Mouse (Mus musculus): ENCODE results near the gene Pus3.

- no peak for TF ChIP-seq TAL1 (IDR thresholded peaks at IDR 0.05; ENCODE audit: low read length)
- no peak for TF ChIP-seq GATA1 (IDR thresholded peaks at IDR 0.05; ENCODE audit: low read length)
Observed at GRCm38 (mm10) chr9:35518169-35518568, 40.2 kb upstream of the Pus3 start, which contains the start of gene Gm1113.

All from erythroblast, embryonic 14.5 days (primary cell).